Mouse (Mus musculus): ENCODE results near the gene Gm10300. TPM values are rescaled to one million over a fixed set of nuclear protein-coding genes. Genes with fewer than 3 reads are reported as not detected.

The Gm10300 gene
- 0.11 and 0.19 TPM in 2 replicates for polyA plus RNA-seq (2012; rRNA removed)

- no peak for TF ChIP-seq CTCF (IDR thresholded peaks at IDR 0.05; ENCODE audit: extremely low read depth, insufficient read depth, insufficient read length, insufficient replicate concordance)
- TF ChIP-seq POLR2A (IDR thresholded peaks at IDR 0.05; ENCODE audit: low read depth, low read length): no peak
- DNase-seq (ENCODE audit: low read depth in 1 of 2, low spot score in 2 of 2): peak in 1 of 2 experiments; percentile 29
- H3K36me3 ChIP-seq (ENCODE audit: control insufficient read depth, insufficient read depth, low read length): peaks cover 3% of the 10 kb centered on the region; the same call in 1 of the 2 replicates
- H3K4me1 ChIP-seq (ENCODE audit: control insufficient read depth, insufficient read depth, insufficient read length): peaks cover 5% of the 10 kb centered on the region; the same call in 1 of the 2 replicates
- peak within 1 kb of the TSS; percentile 56 for H3K27ac ChIP-seq (ENCODE audit: insufficient read depth, low read length)
- H3K27me3 ChIP-seq (ENCODE audit: control insufficient read depth, insufficient read depth, low read length): no peaks in the 10 kb centered on the region; the same call in 1 of the 2 replicates
- WGBS: 3% methylated on average over 42 of the region's 42 CpGs
- H3K4me3 ChIP-seq (ENCODE audit: extremely low read depth, insufficient read depth, insufficient read length): peak within 1 kb of the TSS; percentile 92
Measured at GRCm38 (mm10) chr4:132074077-132074932, at the start of gene Gm10300. Gene Gm10300, plus strand, starts transcription at chr4:132074697.

- H3K27me3 ChIP-seq (ENCODE audit: control insufficient read depth, insufficient read depth, low read length): no peaks in the 10 kb centered on the region
- no peaks in the 10 kb centered on the region; the same call in 1 of the 2 replicates for H3K36me3 ChIP-seq (ENCODE audit: control insufficient read depth, insufficient read depth, low read length)
- no peak overlapping the region for H3K4me3 ChIP-seq (ENCODE audit: extremely low read depth, insufficient read depth, insufficient read length)
- no peak for TF ChIP-seq CTCF (IDR thresholded peaks at IDR 0.05; ENCODE audit: extremely low read depth, insufficient read depth, insufficient read length, insufficient replicate concordance)
- TF ChIP-seq POLR2A (IDR thresholded peaks at IDR 0.05; ENCODE audit: low read depth, low read length): no peak
- H3K4me1 ChIP-seq (ENCODE audit: control insufficient read depth, insufficient read depth, insufficient read length): no peaks in the 10 kb centered on the region; the same call in 1 of the 2 replicates
- WGBS: 87% methylated on average over 2 of the region's 2 CpGs
- H3K27ac ChIP-seq (ENCODE audit: insufficient read depth, low read length): no peak overlapping the region
- no peak for DNase-seq (ENCODE audit: low read depth in 1 of 2, low spot score in 2 of 2)
Measured at GRCm38 (mm10) chr4:132025264-132025663, 49.2 kb upstream of the Gm10300 start.

- no peak overlapping the region for H3K27ac ChIP-seq (ENCODE audit: insufficient read depth, low read length)
- H3K36me3 ChIP-seq (ENCODE audit: control insufficient read depth, insufficient read depth, low read length): no peaks in the 10 kb centered on the region; the same call in 1 of the 2 replicates
- no peak for DNase-seq (ENCODE audit: low read depth in 1 of 2, low spot score in 2 of 2)
- no peaks in the 10 kb centered on the region; the same call in 1 of the 2 replicates for H3K4me1 ChIP-seq (ENCODE audit: control insufficient read depth, insufficient read depth, insufficient read length)
- H3K27me3 ChIP-seq (ENCODE audit: control insufficient read depth, insufficient read depth, low read length): no peaks in the 10 kb centered on the region
- no peak for TF ChIP-seq CTCF (IDR thresholded peaks at IDR 0.05; ENCODE audit: extremely low read depth, insufficient read depth, insufficient read length, insufficient replicate concordance)
- no peak for TF ChIP-seq POLR2A (IDR thresholded peaks at IDR 0.05; ENCODE audit: low read depth, low read length)
- H3K4me3 ChIP-seq (ENCODE audit: extremely low read depth, insufficient read depth, insufficient read length): no peak overlapping the region
- 83% methylated on average over 5 of the region's 5 CpGs for WGBS
Measured at GRCm38 (mm10) chr4:132025738-132026527, 48.6 kb upstream of the Gm10300 start.

GRCm38 (mm10) chr4:132027167-132027566, 47.3 kb upstream of the Gm10300 start:
- no peak for DNase-seq (ENCODE audit: low read depth in 1 of 2, low spot score in 2 of 2)

GRCm38 (mm10) chr4:132027806-132028205, 46.7 kb upstream of the Gm10300 start:
- no peak for DNase-seq (ENCODE audit: low read depth in 1 of 2, low spot score in 2 of 2)
- no peak overlapping the region for H3K4me3 ChIP-seq (ENCODE audit: extremely low read depth, insufficient read depth, insufficient read length)
- no peaks in the 10 kb centered on the region; the same call in 1 of the 2 replicates for H3K4me1 ChIP-seq (ENCODE audit: control insufficient read depth, insufficient read depth, insufficient read length)
- TF ChIP-seq POLR2A (IDR thresholded peaks at IDR 0.05; ENCODE audit: low read depth, low read length): no peak
- no peak for TF ChIP-seq CTCF (IDR thresholded peaks at IDR 0.05; ENCODE audit: extremely low read depth, insufficient read depth, insufficient read length, insufficient replicate concordance)
- H3K36me3 ChIP-seq (ENCODE audit: control insufficient read depth, insufficient read depth, low read length): no peaks in the 10 kb centered on the region; the same call in 1 of the 2 replicates
- no peak overlapping the region for H3K27ac ChIP-seq (ENCODE audit: insufficient read depth, low read length)
- WGBS: 100% methylated on average over 1 of the region's 1 CpGs
- H3K27me3 ChIP-seq (ENCODE audit: control insufficient read depth, insufficient read depth, low read length): no peaks in the 10 kb centered on the region

More at GRCm38 (mm10) chr4:132027167-132027566, 47.3 kb upstream of the Gm10300 start:
- no peaks in the 10 kb centered on the region; the same call in 1 of the 2 replicates for H3K4me1 ChIP-seq (ENCODE audit: control insufficient read depth, insufficient read depth, insufficient read length)
- H3K4me3 ChIP-seq (ENCODE audit: extremely low read depth, insufficient read depth, insufficient read length): no peak overlapping the region
- 86% methylated on average over 6 of the region's 6 CpGs for WGBS
- H3K27me3 ChIP-seq (ENCODE audit: control insufficient read depth, insufficient read depth, low read length): no peaks in the 10 kb centered on the region
- H3K27ac ChIP-seq (ENCODE audit: insufficient read depth, low read length): no peak overlapping the region
- TF ChIP-seq POLR2A (IDR thresholded peaks at IDR 0.05; ENCODE audit: low read depth, low read length) (no peak), CTCF (IDR thresholded peaks at IDR 0.05; ENCODE audit: extremely low read depth, insufficient read depth, insufficient read length, insufficient replicate concordance) (no peak)
- no peaks in the 10 kb centered on the region; the same call in 1 of the 2 replicates for H3K36me3 ChIP-seq (ENCODE audit: control insufficient read depth, insufficient read depth, low read length)

- Histone ChIP-seq H3K36me3 (ENCODE audit: control insufficient read depth, insufficient read depth, low read length) (no peaks in the 10 kb centered on the region; the same call in 1 of the 2 replicates), H3K27ac (ENCODE audit: insufficient read depth, low read length) (no peak overlapping the region), H3K27me3 (ENCODE audit: control insufficient read depth, insufficient read depth, low read length) (no peaks in the 10 kb centered on the region), H3K4me1 (ENCODE audit: control insufficient read depth, insufficient read depth, insufficient read length) (no peaks in the 10 kb centered on the region; the same call in 1 of the 2 replicates), H3K4me3 (ENCODE audit: extremely low read depth, insufficient read depth, insufficient read length) (no peak overlapping the region)
- TF ChIP-seq CTCF (IDR thresholded peaks at IDR 0.05; ENCODE audit: extremely low read depth, insufficient read depth, insufficient read length, insufficient replicate concordance) (no peak), POLR2A (IDR thresholded peaks at IDR 0.05; ENCODE audit: low read depth, low read length) (no peak)
- DNase-seq (ENCODE audit: low read depth in 1 of 2, low spot score in 2 of 2): no peak
- 58% methylated on average over 10 of the region's 10 CpGs for WGBS
Measured at GRCm38 (mm10) chr4:132029851-132030741, 44.4 kb upstream of the Gm10300 start.
